Mouse (Mus musculus) R1 (cell line): ENCODE results near the gene Cd4.
"Not testable (repeated sequence)": the region's sequence is repeated elsewhere in the genome, so short reads cannot be mapped to it uniquely, and the experiment has no call there.

Source experiments
- DNase-seq: peaks from one replicate; pipeline ENCODE4 v3.0.0-alpha.2; 2018; ENCODE audit warnings: low read depth, low spot score

Gene Cd4

GRCm38 (mm10) chr6:124915942-124916694 lies 28.1 kb upstream of the Cd4 start:
- DNase-seq, result no peak

GRCm38 (mm10) chr6:124915160-124915941 lies 27.3 kb upstream of the Cd4 start:
- DNase-seq, result peak; percentile 83

DNA sequence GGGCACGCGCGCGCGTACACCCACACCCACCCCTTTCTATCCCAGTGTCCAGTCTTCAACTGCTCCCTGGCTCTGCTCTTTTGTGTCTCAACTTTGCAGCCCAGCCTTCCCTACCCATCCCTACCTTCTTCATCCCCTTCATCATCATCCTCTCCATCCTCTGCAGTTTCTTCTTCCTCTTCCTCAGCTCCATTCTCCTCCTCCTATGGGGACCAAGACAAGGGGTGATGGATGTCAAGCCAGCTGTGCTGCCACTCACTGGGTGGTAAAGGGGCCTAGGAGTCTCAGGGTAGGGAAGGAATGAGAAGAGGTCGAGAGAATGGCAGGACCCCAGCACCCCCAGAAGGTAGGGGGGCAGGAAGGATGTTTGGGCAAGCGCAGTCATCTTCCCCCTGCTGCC lies 26.5 kb upstream of the Cd4 start:
- no peak for DNase-seq

DNA sequence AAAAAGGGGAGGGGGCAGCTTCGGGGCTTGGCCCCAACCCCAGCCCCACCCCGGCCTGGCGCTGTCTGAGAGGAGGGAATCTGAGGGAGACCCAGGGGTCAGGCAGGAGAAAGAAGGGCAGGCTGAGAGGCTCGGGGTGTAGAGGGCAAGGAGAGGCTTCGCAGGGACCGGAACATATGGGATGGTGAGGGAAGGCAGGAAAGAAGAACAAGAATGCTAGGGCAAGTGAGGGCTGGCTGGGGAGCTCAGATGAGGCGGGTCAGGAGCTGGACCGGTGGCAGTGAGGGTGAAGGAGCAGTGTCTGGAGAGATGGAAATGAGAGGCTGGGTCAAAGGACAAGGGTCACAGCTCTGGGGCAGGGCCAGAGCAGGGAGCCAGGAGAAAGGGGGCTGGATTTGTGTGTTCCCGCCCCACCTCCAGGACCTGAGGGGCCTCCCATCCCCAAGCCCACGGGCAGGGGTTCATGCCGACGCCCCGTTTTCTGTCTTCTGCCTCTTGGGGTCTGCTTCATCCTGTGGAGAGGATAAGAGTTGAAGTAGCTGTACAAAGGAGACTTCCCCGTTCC lies 25.8 kb upstream of the Cd4 start:
- DNase-seq, result no peak

DNA sequence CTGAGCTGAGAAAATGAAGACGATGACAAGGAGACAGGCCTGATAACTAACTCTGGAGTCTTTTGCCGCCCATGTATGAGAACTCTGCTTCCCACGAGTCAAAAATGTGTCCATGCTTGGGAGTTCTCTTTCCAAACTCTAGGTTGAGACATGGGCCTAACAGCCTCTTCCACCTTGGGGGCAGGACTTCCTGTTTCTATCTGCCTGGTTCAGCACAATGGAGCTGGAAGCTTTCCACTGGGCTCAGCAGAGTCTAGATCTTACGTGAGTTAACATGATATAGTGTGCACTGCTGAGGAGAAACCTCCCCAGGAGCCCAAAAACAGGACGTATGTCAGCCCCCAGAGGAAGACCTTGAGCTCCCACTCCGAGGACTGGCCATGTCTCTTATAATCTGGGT lies 25.2 kb upstream of the Cd4 start:
- DNase-seq, result no peak

- no peak for DNase-seq
Observed at GRCm38 (mm10) chr6:124911533-124912218, 23.7 kb upstream of the Cd4 start, which contains the start of gene Lag3. Gene Lag3, minus strand, starts transcription at chr6:124911705.

DNA sequence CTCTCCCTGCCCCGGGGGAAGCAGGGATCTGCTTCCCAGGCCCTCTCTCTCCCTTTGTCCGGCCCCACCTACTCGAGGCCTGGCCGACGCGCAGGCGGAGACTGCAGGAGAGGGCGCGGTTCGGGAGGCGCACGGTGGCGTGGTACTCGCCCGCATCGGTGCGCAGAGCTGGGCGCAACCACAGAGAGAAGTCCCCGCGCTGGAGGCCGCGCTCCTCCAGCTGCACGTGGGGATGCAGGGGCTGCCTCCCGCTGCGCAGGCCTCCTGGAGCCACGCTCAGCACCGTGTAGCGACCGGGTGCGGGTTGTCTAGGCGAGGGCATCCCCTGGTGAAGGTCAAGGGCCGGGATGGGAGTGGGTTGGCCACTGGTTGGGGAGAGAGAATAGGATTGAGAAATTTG lies 22.0 kb upstream of the Cd4 start:
- peak; percentile 68 for DNase-seq

DNA sequence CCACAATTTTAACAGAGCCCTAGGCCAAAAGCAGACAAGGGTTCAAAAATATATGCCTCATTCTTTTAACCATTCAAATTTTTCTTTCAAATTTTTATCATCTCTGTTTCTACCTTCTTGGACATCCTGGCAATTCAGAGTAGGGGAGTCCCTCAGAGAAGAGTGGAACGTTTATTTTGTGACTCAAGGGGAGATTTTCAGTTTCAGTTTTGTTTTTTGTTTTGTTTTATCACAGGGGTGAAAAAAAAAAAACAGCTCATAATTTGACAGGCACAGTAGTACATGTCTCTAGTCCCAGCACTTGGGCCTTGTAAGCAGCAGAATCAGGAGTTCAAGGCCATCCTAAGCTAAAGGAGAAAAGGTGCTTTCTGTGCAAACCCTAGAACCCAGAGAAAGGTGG lies 19.7 kb upstream of the Cd4 start:
- DNase-seq, result no peak

- DNase-seq, result peak; percentile 58
Observed at GRCm38 (mm10) chr6:124904991-124905860, 17.2 kb upstream of the Cd4 start.

- peak; percentile 95 for DNase-seq
Observed at GRCm38 (mm10) chr6:124904161-124904981, 16.4 kb upstream of the Cd4 start.

- DNase-seq, result peak; percentile 97
Observed at GRCm38 (mm10) chr6:124903580-124904151, 15.6 kb upstream of the Cd4 start.

DNA sequence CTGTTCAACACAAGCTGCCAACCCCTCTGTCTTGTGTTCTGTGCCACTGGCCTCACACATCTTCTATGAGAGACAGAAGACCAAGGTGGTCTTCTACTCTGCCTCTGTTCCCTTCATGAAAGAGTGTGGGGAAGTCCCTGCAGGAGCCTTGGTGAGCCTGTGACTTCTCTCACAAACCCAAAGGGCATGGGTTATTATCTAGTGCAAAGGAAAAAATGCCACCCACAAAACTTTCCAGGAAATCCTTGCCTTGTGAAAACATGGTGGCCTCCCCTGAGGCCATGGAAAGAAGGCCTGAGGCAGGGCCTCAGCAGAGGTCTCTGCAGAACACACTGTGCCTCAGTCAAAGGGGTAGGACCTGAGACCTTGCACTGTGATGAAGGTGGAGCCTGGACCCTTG lies 13.8 kb upstream of the Cd4 start:
- DNase-seq, result no peak

DNA sequence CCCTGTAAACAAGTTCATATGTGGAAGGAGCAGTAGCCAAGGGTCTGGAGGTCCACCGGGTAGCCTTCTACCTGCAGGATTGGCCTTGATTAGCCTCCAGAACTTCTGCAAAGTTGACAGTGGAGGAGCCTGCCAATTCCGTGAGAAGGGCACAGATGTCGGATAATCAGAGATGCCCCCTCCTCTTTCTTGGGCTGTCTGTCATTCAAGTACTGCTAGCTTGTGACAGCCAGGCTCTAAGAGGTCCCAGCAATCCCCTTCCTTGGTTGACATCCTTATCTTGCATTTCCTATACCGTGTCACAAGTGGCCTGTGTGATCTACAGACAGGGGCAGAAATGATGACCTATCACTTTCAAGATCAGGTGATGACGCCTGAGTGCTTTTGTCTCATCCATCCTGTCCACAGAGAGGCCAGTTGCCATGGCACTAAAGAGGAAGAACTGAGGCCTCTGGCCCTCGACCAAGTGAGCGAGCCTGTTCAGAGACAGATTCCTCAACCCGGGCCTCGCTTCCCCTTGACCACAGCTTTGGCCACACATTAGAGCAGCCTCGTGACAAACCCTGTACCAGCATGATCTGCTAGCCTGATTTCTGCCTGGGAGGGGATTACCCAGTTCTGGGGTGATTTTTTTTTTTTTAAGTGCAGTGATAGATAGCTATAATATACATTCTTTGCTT lies 12.9 kb upstream of the Cd4 start:
- DNase-seq, result no peak

GRCm38 (mm10) chr6:124900056-124900800 lies 12.2 kb upstream of the Cd4 start:
- peak; percentile 34 for DNase-seq

DNA sequence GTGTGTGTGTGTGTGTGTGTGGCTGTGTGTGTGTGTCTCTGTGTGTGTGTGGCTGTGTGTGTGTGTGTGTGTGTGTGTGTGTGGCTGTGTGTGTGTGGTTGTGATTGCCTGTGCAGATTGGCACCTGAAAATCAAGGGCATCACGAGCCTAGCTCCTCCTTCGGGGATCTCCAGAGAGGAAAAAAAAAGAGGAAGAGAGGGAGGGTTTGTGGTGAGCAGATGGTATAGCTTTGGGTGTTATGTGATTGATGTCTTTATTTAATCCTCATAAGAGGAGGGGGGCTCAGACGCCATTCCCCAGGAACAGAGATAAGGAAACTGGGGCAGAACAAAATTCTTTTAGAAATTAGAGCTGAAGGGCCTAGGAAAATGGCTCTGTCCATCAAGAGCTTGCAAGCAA lies 10.3 kb upstream of the Cd4 start:
- DNase-seq, result no peak

- not testable (repeated sequence) for DNase-seq
Observed at GRCm38 (mm10) chr6:124894113-124894512, 6.1 kb upstream of the Cd4 start.

- DNase-seq, result no peak
Observed at GRCm38 (mm10) chr6:124890997-124891396, 3.0 kb upstream of the Cd4 start.

DNA sequence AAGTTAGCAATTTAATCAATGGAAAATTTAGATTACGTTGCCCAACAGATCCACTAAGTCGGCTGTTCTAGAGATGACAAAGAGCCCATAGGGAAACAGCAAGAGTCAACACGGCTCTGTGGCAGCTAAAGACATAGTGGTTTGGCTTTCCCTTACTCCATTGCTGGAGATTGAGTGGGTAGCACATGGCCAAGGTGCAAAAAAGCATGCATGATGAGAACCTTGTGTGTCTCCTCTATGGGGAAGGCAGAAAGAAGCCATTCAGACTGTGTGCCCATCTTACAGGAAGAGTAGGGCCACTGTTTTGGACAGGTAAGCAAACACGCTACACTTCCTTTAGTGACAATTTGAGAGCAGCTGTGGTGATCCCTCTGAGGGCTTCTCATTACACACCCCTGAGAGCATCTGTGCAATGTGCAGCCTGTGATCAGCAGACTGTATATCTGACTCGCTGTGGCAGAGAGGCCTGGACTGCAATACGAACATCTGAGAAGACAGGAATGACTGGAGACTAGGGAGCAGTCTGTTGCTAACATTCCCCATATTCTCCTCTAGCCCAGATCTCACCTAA lies 619 bp upstream of the Cd4 start:
- no peak for DNase-seq
